Mouse (Mus musculus): ENCODE measurements at regions not wholly inside any gene's neighbourhood (a gene's known extent, or its start where the extent isn't known, plus 50 kb on each side); places are given as distances from the start of the nearest gene placed in this dataset.

GRCm38 (mm10) chr12:79888086-79888485, 224.7 kb downstream of the Zfp36l1 start:
- TF ChIP-seq CTCF (IDR thresholded peaks at IDR 0.05; ENCODE audit: extremely low read depth, insufficient read depth, low read length) (no peak), POLR2A (IDR thresholded peaks at IDR 0.05; ENCODE audit: extremely low read depth, insufficient read depth, low read length) (no peak)
